Mouse (Mus musculus) natural killer cell, adult 2 months (primary cell): Measurements from ENCODE around the gene Gtf2h1.

ENCODE experiments used
- DNase-seq, 2 experiments: peaks; one replicate each; pipeline ENCODE4 v3.0.0; 2022; ENCODE audit warnings: low spot score in 2 of 2

The Gtf2h1 gene

DNA sequence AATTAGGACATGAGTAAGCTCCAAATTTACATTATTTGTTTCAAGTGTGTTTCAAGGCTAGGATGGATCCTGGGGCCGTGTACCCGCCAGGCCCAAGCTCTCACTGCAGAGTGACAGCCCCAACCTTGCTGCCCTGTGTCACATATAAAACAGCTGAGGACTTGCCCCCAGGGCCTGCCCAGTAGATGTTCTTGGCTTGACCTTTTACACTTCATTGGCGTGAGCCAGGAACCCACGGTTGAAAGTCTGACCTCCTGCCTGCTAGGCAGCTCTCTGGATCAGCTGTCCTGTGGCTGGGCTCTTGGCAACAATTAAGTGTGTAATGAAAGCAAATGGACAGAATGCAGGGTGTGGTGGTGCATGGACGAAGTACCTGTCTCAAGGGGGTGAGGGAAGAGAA lies 53.4 kb downstream of the Gtf2h1 start:
- no peak for DNase-seq

DNA sequence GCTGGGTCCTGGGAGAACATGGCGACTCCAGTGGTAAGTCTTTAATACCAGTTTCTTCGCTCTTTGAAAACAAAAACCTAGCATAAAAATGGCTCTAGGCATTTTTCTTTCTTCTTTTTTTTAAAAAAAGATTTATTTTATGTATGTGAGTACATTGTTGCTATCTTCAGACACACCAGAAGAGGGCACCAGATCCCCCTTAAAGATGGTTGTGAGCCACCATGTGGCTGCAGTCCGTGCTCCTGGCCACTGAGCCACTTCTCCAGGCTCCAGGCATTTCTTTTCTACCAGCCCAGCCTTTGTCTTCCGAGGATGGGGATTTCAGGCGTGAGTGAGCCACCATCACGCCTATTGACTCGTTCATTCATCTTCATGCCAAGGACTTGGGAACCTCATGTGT lies 55.1 kb downstream of the Gtf2h1 start:
- DNase-seq, result no peak

DNA sequence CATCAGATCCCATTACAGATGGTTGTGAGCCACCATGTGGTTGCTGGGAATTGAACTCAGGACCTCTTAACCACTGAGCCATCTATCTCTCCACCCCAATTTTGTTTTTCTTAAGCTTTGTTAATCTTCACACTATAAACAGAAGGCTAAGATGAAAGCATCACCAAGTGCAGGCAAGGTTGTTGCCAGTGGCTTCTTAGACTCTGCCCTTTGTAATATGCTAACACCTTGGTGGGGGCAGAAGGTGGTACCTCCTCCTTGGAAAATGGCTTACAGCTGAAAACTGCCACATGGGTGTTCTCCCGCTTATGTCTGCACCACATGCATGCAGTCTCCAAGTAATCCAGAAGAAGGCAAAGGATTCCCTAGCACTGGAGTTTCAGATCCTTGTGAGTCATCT lies 56.8 kb downstream of the Gtf2h1 start:
- DNase-seq, result no peak

DNA sequence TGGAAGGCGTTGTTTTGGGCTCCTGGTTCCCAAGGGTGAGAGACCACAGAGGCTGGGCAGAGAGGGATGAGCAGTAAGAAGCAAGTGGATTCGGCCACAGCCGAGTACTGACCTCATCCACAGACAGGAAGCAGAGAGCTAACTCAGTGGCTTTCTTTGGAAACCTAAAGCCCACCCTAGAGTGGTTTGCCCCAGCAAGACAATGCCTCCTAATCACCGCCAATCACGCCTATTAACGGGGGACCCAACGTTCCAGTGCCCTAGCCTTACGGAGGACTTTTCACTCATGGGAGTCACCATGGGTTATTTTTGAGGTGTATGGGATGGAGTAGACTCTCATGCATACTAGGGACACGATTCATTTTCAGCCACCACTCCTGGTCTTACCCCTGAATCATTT lies 57.5 kb downstream of the Gtf2h1 start:
- no peak for DNase-seq

DNA sequence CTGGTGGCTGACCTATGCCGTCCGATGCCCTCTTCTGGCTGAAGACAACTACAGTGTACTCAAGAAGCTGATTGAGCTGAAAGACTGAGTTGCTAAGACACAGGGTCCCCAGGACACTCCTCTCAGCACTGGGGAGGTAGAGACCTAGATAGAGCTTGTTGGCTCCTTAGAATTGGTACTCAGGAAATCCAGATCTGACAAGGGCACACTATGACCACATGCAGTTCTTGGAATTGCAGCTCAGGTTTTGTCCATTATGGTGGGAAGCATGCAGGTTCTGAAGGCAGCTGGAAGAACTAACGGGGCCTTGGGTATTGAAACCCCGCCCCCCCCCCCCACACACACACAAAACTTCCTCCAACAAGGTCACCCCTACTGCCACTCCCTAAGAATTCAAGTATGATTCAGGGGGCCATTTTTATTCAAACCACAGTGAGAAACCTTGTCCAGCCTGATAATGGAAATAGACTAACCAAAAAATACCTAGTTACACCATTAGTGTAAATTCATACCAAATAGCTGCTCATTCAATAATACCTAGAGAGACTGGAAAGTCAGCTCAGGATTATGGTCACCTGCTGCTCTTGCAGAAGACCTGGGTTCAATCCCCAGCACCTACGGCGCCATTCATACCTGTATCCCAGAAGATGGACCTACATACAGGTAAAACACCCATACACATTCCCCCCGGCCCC lies 60.1 kb downstream of the Gtf2h1 start:
- no peak for DNase-seq

DNA sequence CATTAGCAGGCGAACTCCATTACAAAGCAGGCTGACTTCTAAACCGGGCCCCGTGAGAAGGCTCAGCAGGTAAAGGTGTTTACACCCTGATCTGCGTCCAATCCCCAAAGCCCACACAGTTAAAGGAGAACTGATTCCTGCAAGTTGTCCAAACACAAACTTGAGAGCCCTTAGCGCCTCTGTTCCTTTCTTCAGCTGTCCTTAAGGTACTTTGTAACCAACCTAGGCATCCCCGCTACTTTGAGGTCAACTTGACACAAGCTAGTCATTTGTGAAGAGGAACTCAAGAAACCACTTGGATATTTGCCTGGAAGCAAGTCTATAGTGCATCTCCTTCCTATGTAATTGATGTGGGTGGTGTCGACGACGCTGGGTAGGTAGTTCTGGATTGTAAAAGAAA lies 61.5 kb downstream of the Gtf2h1 start:
- DNase-seq, result no peak

DNA sequence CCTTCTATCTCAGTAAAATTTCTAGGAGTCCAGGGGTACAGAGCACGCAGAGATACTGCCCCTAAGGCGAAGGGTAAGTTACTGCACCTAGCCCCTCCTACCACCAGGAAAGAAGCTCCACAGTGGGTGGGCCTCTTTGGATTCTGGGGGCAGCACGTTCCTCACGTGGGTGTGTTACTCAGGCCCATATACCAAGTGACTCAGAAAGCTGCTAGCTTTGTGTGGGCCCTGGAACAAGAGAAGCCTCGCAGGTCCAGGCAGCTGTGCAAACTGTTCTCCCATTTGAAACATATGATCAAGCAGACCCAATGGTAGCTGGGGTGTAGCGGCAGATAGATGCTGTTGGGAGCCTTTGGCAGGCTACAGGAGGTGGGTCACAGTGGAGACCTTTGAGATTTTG lies 63.1 kb downstream of the Gtf2h1 start:
- no peak for DNase-seq

DNA sequence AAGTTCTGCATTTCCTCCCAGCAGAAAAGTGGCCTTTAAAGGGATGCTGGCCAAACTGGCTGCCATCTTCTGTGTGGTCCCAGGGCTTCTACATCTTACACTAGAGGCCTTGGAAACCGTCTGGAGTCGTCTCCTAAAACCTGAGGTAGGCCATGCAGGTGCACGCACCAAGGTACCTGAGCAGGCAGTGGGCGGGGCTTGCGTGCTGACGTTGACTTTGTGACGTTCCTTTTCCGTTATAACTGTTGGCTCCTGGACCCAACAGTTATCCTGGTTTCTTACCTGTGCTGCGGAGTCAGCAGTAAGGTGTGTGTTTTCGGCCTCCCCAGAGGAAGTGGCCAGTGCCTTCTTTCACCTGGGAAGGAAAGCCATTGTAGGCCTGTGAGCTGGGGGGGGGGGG lies 65.1 kb downstream of the Gtf2h1 start, which contains the start of gene Ldhc:
Gene Ldhc, plus strand, starts transcription at position 208 of the 400 bp plus-strand sequence.
- no peak for DNase-seq

DNA sequence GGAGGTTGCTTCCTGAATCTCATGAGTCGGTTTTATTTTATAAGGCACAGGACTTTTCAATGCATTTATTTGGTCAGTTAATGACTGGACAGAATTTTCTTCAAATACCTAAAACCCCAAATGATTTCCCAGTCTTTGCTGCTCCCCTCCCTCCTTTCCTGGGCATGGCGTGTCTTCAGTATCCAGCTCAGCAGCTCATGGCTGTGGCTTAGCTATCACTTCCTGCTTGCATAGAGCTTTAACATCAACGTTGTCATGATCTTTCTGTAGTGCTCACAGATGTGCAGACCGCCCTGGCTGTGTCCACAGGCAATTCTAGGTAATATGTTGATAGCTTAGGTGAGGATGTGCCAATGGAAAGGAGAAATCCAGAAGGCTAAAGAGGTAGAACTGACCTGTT lies 76.1 kb downstream of the Gtf2h1 start:
- DNase-seq, result no peak
